Mouse (Mus musculus) liver, adult 2 months (tissue): ENCODE data around the gene Trpm5. TPM values are rescaled to one million over a fixed set of nuclear protein-coding genes. Genes with fewer than 3 reads are reported as not detected.

Experiments used
- DNase-seq: peaks from one replicate; pipeline ENCODE4 v3.0.0-alpha.2; 2011; ENCODE audit warnings: low read depth, low spot score; ENCODE audit errors: extremely low read depth
- H3K27ac ChIP-seq: fragments of 200-500 bp; replicated peaks from 2 replicates; pipeline ENCODE4 v1.5.1; 2012; ENCODE audit warnings: low read depth, mild to moderate bottlenecking, control low read depth, inconsistent platforms, low read length; ENCODE audit not compliant: insufficient read depth
- H3K27me3 ChIP-seq: fragments of 200-500 bp; 2 replicates; pipeline ENCODE4 v1.6.1; 2012; ENCODE audit warnings: mild to moderate bottlenecking, moderate library complexity, low read length, inconsistent platforms; ENCODE audit not compliant: control insufficient read depth, insufficient read depth
- H3K36me3 ChIP-seq: fragments of 200-500 bp; 2 replicates; pipeline ENCODE4 v1.6.1; 2012; ENCODE audit warnings: low read length, inconsistent platforms; ENCODE audit not compliant: control insufficient read depth, insufficient read depth
- H3K4me1 ChIP-seq: fragments of 200-500 bp; 2 replicates; pipeline ENCODE4 v1.6.1; 2011; ENCODE audit warnings: low read length; ENCODE audit not compliant: control insufficient read depth, insufficient read depth
- H3K4me3 ChIP-seq: fragments of 200-500 bp; 2 replicates; pipeline ENCODE4 v1.5.1; 2011; ENCODE audit warnings: low read depth, mild to moderate bottlenecking, control low read depth, low read length, moderate library complexity; ENCODE audit not compliant: insufficient read depth
- H3K79me2 ChIP-seq: fragments of 200-500 bp; 2 replicates; pipeline ENCODE4 v1.6.1; 2012; ENCODE audit warnings: inconsistent platforms, mild to moderate bottlenecking, low read length, moderate library complexity; ENCODE audit not compliant: control insufficient read depth, insufficient read depth
- H3K9ac ChIP-seq: fragments of 200-500 bp; 2 replicates; pipeline ENCODE4 v1.6.1; 2012; ENCODE audit warnings: low read depth, mild to moderate bottlenecking, control low read depth, inconsistent platforms, low read length
- CTCF ChIP-seq: fragments of 200-500 bp; IDR thresholded peaks from 2 replicates; pipeline ENCODE4 v1.5.1; 2011; ENCODE audit warnings: low read depth, low read length, control low read depth
- POLR2A ChIP-seq: fragments of 200-500 bp; IDR thresholded peaks from 2 replicates; pipeline ENCODE4 v1.6.1; 2011; ENCODE audit warnings: low read length, control low read depth; ENCODE audit not compliant: insufficient read depth; ENCODE audit errors: extremely low read depth
- WGBS: fragments of 180-500 bp; shearing (Covaris S2); methylation state at CpG from one replicate; pipeline ENCODE4 v1.1.7; 2018; 5-methylcytosine and 5-hydroxymethylcytosine counted together
- polyA plus RNA-seq: library from polyadenylated mRNA; depleted of rRNA; stranded (reverse); fragments of >200 nt; gene quantifications from 2 replicates; pipeline ENCODE4 v1.2.3, GENCODE M21; 2012
- total RNA-seq: library from RNA; depleted of rRNA; stranded (reverse); fragments of >200 nt; gene quantifications from 2 replicates; pipeline ENCODE4 v1.2.3, GENCODE M21; 2014

Gene Trpm5
- total and polyA plus RNA-seq, 2 experiments: under 0.01 to 0.02 TPM

- Histone ChIP-seq H3K36me3 (peaks cover 20% of the 10 kb centered on the region), H3K4me1 (peaks cover 15% of the 10 kb centered on the region; the same call in 1 of the 2 replicates), H3K27ac (no peak overlapping the region), H3K9ac (no peak overlapping the region), H3K79me2 (no peaks in the 10 kb centered on the region; the same call in 1 of the 2 replicates), H3K27me3 (no peaks in the 10 kb centered on the region), H3K4me3 (no peak overlapping the region)
- WGBS: 50% methylated on average over 2 of the region's 2 CpGs
- peak; percentile 73 for DNase-seq
- TF ChIP-seq POLR2A (no peak), CTCF (no peak)
Observed at GRCm38 (mm10) chr7:143065692-143066091, 28.8 kb downstream of the Trpm5 start.

- no peak for DNase-seq
- H3K27ac ChIP-seq: no peak overlapping the region
- H3K9ac ChIP-seq: no peak overlapping the region
- H3K4me3 ChIP-seq: no peak overlapping the region
- no peak for TF ChIP-seq POLR2A
- TF ChIP-seq CTCF: no peak
- peaks cover 20% of the 10 kb centered on the region for H3K36me3 ChIP-seq
- H3K4me1 ChIP-seq: peaks cover 10% of the 10 kb centered on the region
- H3K27me3 ChIP-seq: no peaks in the 10 kb centered on the region
- 82% methylated on average over 6 of the region's 6 CpGs for WGBS
- H3K79me2 ChIP-seq: peaks cover 5% of the 10 kb centered on the region; the same call in 1 of the 2 replicates
Observed at GRCm38 (mm10) chr7:143064226-143064625, 30.2 kb downstream of the Trpm5 start.

- no peak overlapping the region for H3K4me3 ChIP-seq
- H3K79me2 ChIP-seq: peaks cover 10% of the 10 kb centered on the region; the same call in 1 of the 2 replicates
- H3K36me3 ChIP-seq: peaks cover 20% of the 10 kb centered on the region
- no peak for TF ChIP-seq POLR2A
- TF ChIP-seq CTCF: no peak
- WGBS: 58% methylated on average over 2 of the region's 2 CpGs
- H3K4me1 ChIP-seq: peaks cover 16% of the 10 kb centered on the region
- H3K9ac ChIP-seq: no peak overlapping the region
- no peak for DNase-seq
- no peak overlapping the region for H3K27ac ChIP-seq
- no peaks in the 10 kb centered on the region for H3K27me3 ChIP-seq
Observed at GRCm38 (mm10) chr7:143062704-143063103, 31.7 kb downstream of the Trpm5 start.

- DNase-seq: no peak
- H3K79me2 ChIP-seq: peaks cover 37% of the 10 kb centered on the region
- 33% methylated on average over 5 of the region's 5 CpGs for WGBS
- H3K36me3 ChIP-seq: peaks cover 20% of the 10 kb centered on the region
- no peak overlapping the region for H3K4me3 ChIP-seq
- no peaks in the 10 kb centered on the region for H3K27me3 ChIP-seq
- no peak overlapping the region for H3K9ac ChIP-seq
- TF ChIP-seq CTCF (no peak), POLR2A (no peak)
- H3K4me1 ChIP-seq: peaks cover 44% of the 10 kb centered on the region
- peak overlapping the region; percentile 28 for H3K27ac ChIP-seq
Observed at GRCm38 (mm10) chr7:143059202-143059870, 35.1 kb downstream of the Trpm5 start.

GRCm38 (mm10) chr7:143058221-143058697 is 36.2 kb downstream of the Trpm5 start:
- H3K79me2 ChIP-seq: peaks cover 48% of the 10 kb centered on the region
- WGBS: 72% methylated on average over 5 of the region's 5 CpGs
- H3K36me3 ChIP-seq: peaks cover 12% of the 10 kb centered on the region; the same call in 1 of the 2 replicates
- no peak for TF ChIP-seq CTCF
- no peak for TF ChIP-seq POLR2A
- H3K27ac ChIP-seq: peak overlapping the region; percentile 67
- peak overlapping the region; percentile 11; the same call in 1 of the 2 replicates for H3K9ac ChIP-seq
- peaks cover 49% of the 10 kb centered on the region for H3K4me1 ChIP-seq
- no peak overlapping the region for H3K4me3 ChIP-seq
- DNase-seq: no peak
- H3K27me3 ChIP-seq: no peaks in the 10 kb centered on the region
